Mouse (Mus musculus) thymus, adult 2 months (tissue): ENCODE measurements around the gene Arpp21. TPM values are rescaled to one million over a fixed set of nuclear protein-coding genes. Genes with fewer than 3 reads are reported as not detected.

Experiments
- DNase-seq: peaks from one replicate; pipeline ENCODE4 v3.0.0; 2021
- H3K27ac ChIP-seq: fragments of 200-500 bp; 2 replicates; pipeline ENCODE4 v1.5.1; 2012; ENCODE audit warnings: low read length, control low read depth; ENCODE audit not compliant: control insufficient read depth, insufficient read depth
- H3K27me3 ChIP-seq: fragments of 200-500 bp; 2 replicates; pipeline ENCODE4 v1.6.1; 2012; ENCODE audit warnings: mild to moderate bottlenecking, low read length, moderate library complexity, mixed read lengths; ENCODE audit not compliant: control insufficient read depth, insufficient read depth
- H3K36me3 ChIP-seq: fragments of 200-500 bp; 2 replicates; pipeline ENCODE4 v1.6.1; 2012; ENCODE audit warnings: mild to moderate bottlenecking, low read length, moderate library complexity; ENCODE audit not compliant: control insufficient read depth, insufficient read depth
- H3K4me1 ChIP-seq: fragments of 200-500 bp; replicated peaks from 2 replicates; pipeline ENCODE4 v1.6.1; 2012; ENCODE audit warnings: low read length; ENCODE audit not compliant: control insufficient read depth, insufficient read depth
- H3K4me3 ChIP-seq: fragments of 200-500 bp; 2 replicates; pipeline ENCODE4 v1.5.1; 2012; ENCODE audit warnings: mild to moderate bottlenecking, low read length, control low read depth, moderate library complexity; ENCODE audit not compliant: control insufficient read depth, insufficient read depth
- CTCF ChIP-seq: fragments of 200-500 bp; IDR thresholded peaks from 2 replicates; pipeline ENCODE4 v1.5.1; 2012; ENCODE audit warnings: mild to moderate bottlenecking, control low read depth, low read length, moderate library complexity, borderline replicate concordance; ENCODE audit not compliant: control insufficient read depth, poor library complexity, insufficient read depth; ENCODE audit errors: extremely low read depth
- POLR2A ChIP-seq: fragments of 200-500 bp; IDR thresholded peaks from 2 replicates; pipeline ENCODE4 v1.6.1; 2012; ENCODE audit warnings: mild to moderate bottlenecking, low read length, control low read depth, moderate library complexity; ENCODE audit not compliant: control insufficient read depth, poor library complexity, insufficient read depth; ENCODE audit errors: extremely low read depth
- WGBS: fragments of 180-500 bp; shearing (Covaris S2); methylation state at CpG from one replicate; pipeline ENCODE4 v1.1.7; 2018; 5-methylcytosine and 5-hydroxymethylcytosine counted together
- polyA plus RNA-seq: library from polyadenylated mRNA; depleted of rRNA; stranded (reverse); fragments of >200 nt; gene quantifications from 2 replicates; pipeline ENCODE4 v1.2.3, GENCODE M21; 2012

The Arpp21 gene
- polyA plus RNA-seq, 1 experiment = 578 TPM

GRCm38 (mm10) chr9:112123421-112123828, 112.3 kb downstream of the Arpp21 start:
- H3K27me3 ChIP-seq = no peaks in the 10 kb centered on the region
- H3K4me3 ChIP-seq = no peak overlapping the region
- H3K4me1 ChIP-seq = no peaks in the 10 kb centered on the region
- no peak overlapping the region for H3K27ac ChIP-seq
- peaks cover 95% of the 10 kb centered on the region for H3K36me3 ChIP-seq
- DNase-seq = no peak
- WGBS = 91% methylated on average over 6 of the region's 6 CpGs
- no peak for TF ChIP-seq POLR2A
- TF ChIP-seq CTCF = no peak

GRCm38 (mm10) chr9:112119535-112119934, 116.2 kb downstream of the Arpp21 start:
- no peaks in the 10 kb centered on the region for H3K4me1 ChIP-seq
- H3K27me3 ChIP-seq = no peaks in the 10 kb centered on the region
- no peak overlapping the region for H3K27ac ChIP-seq
- TF ChIP-seq POLR2A (no peak), CTCF (no peak)
- 96% methylated on average over 3 of the region's 3 CpGs for WGBS
- DNase-seq = no peak
- H3K36me3 ChIP-seq = peaks cover 92% of the 10 kb centered on the region
- no peak overlapping the region for H3K4me3 ChIP-seq

- no peak for TF ChIP-seq CTCF
- TF ChIP-seq POLR2A = no peak
Measured at GRCm38 (mm10) chr9:112119106-112119433, 116.7 kb downstream of the Arpp21 start.

GRCm38 (mm10) chr9:112118411-112119105, 117.2 kb downstream of the Arpp21 start:
- 90% methylated on average over 22 of the region's 22 CpGs for WGBS
- H3K36me3 ChIP-seq = peaks cover 92% of the 10 kb centered on the region
- no peak overlapping the region for H3K27ac ChIP-seq
- no peaks in the 10 kb centered on the region for H3K27me3 ChIP-seq
- H3K4me1 ChIP-seq = no peaks in the 10 kb centered on the region
- H3K4me3 ChIP-seq = no peak overlapping the region
- DNase-seq = no peak
- TF ChIP-seq POLR2A (no peak), CTCF (no peak)

More at GRCm38 (mm10) chr9:112119106-112119433, 116.7 kb downstream of the Arpp21 start:
- Histone ChIP-seq H3K27ac (no peak overlapping the region), H3K27me3 (no peaks in the 10 kb centered on the region), H3K4me3 (no peak overlapping the region), H3K36me3 (peaks cover 92% of the 10 kb centered on the region), H3K4me1 (no peaks in the 10 kb centered on the region)
- 91% methylated on average over 7 of the region's 7 CpGs for WGBS
- no peak for DNase-seq

- Histone ChIP-seq H3K27me3 (no peaks in the 10 kb centered on the region), H3K27ac (no peak overlapping the region), H3K4me1 (no peaks in the 10 kb centered on the region), H3K4me3 (no peak overlapping the region), H3K36me3 (peaks cover 89% of the 10 kb centered on the region)
- 89% methylated on average over 15 of the region's 15 CpGs for WGBS
- DNase-seq = no peak
- TF ChIP-seq CTCF (no peak), POLR2A (no peak)
Measured at GRCm38 (mm10) chr9:112117632-112118410, 117.9 kb downstream of the Arpp21 start.

- no peak overlapping the region for H3K4me3 ChIP-seq
- TF ChIP-seq CTCF = no peak
- TF ChIP-seq POLR2A = no peak
- DNase-seq = peak; percentile 42
- H3K4me1 ChIP-seq = no peaks in the 10 kb centered on the region
- no peak overlapping the region for H3K27ac ChIP-seq
- H3K27me3 ChIP-seq = no peaks in the 10 kb centered on the region
- WGBS = 95% methylated on average over 5 of the region's 5 CpGs
- peaks cover 84% of the 10 kb centered on the region for H3K36me3 ChIP-seq
Measured at GRCm38 (mm10) chr9:112111610-112112009, 124.1 kb downstream of the Arpp21 start.

- WGBS = 96% methylated on average over 2 of the region's 2 CpGs
- no peak for DNase-seq
- TF ChIP-seq CTCF (no peak), POLR2A (no peak)
- Histone ChIP-seq H3K36me3 (peaks cover 65% of the 10 kb centered on the region), H3K4me3 (no peak overlapping the region), H3K27me3 (no peaks in the 10 kb centered on the region), H3K4me1 (0 out of 2 replicates have a peak, but pooled peaks cover 3% of the 10 kb centered on the region), H3K27ac (no peak overlapping the region)
Measured at GRCm38 (mm10) chr9:112102852-112103192, 132.9 kb downstream of the Arpp21 start.
